Mouse (Mus musculus) heart, adult 8-10 months (tissue): ENCODE data around the gene Pde4b. TPM values are rescaled to one million over a fixed set of nuclear protein-coding genes. Genes with fewer than 3 reads are reported as not detected.
A peak's percentile ranks its signal among the peaks of the same experiment; 100 is the strongest.

ENCODE experiments used
- DNase-seq: peaks from one replicate; pipeline ENCODE4 v3.0.0; 2022; ENCODE audit warnings: low spot score
- total RNA-seq, 4 experiments: library from RNA; stranded (reverse); gene quantifications; 2 replicates each; pipeline ENCODE4 v1.2.4; 2022

Gene Pde4b
- total RNA-seq, 4 experiments from 2014 or later = 19.7 to 32.0 (median 21.1) TPM

GRCm38 (mm10) chr4:102507753-102508152 lies 420.4 kb downstream of the Pde4b start:
- DNase-seq = no peak

GRCm38 (mm10) chr4:102510061-102510460 lies 422.7 kb downstream of the Pde4b start:
- DNase-seq = no peak

- peak; percentile 92 for DNase-seq
Observed at GRCm38 (mm10) chr4:102510939-102511391, 423.6 kb downstream of the Pde4b start.

- peak; percentile 61 for DNase-seq
Observed at GRCm38 (mm10) chr4:102511511-102511910, 424.2 kb downstream of the Pde4b start.

GRCm38 (mm10) chr4:102512940-102513339 lies 425.6 kb downstream of the Pde4b start:
- DNase-seq = no peak

GRCm38 (mm10) chr4:102513514-102513913 lies 426.2 kb downstream of the Pde4b start:
- DNase-seq = no peak

GRCm38 (mm10) chr4:102514972-102515835 lies 427.9 kb downstream of the Pde4b start:
- no peak for DNase-seq

- DNase-seq = no peak
Observed at GRCm38 (mm10) chr4:102516395-102516794, 429.1 kb downstream of the Pde4b start.

GRCm38 (mm10) chr4:102516982-102517630 lies 429.8 kb downstream of the Pde4b start:
- peak; percentile 55 for DNase-seq

- no peak for DNase-seq
Observed at GRCm38 (mm10) chr4:102517653-102518052, 430.3 kb downstream of the Pde4b start.

GRCm38 (mm10) chr4:102518341-102518740 lies 431.0 kb downstream of the Pde4b start:
- no peak for DNase-seq

GRCm38 (mm10) chr4:102520669-102521261 lies 433.4 kb downstream of the Pde4b start:
- no peak for DNase-seq

- no peak for DNase-seq
Observed at GRCm38 (mm10) chr4:102521434-102521833, 434.1 kb downstream of the Pde4b start.

- no peak for DNase-seq
Observed at GRCm38 (mm10) chr4:102527361-102527760, 440.0 kb downstream of the Pde4b start.

GRCm38 (mm10) chr4:102530797-102531196 lies 443.5 kb downstream of the Pde4b start:
- no peak for DNase-seq

GRCm38 (mm10) chr4:102531729-102532128 lies 444.4 kb downstream of the Pde4b start:
- DNase-seq = no peak

- DNase-seq = peak; percentile 77
Observed at GRCm38 (mm10) chr4:102533183-102534048, 446.1 kb downstream of the Pde4b start.

- peak; percentile 43 for DNase-seq
Observed at GRCm38 (mm10) chr4:102534049-102534730, 446.8 kb downstream of the Pde4b start.

GRCm38 (mm10) chr4:102535886-102536285 lies 448.5 kb downstream of the Pde4b start:
- DNase-seq = no peak

GRCm38 (mm10) chr4:102538266-102538665 lies 450.9 kb downstream of the Pde4b start:
- DNase-seq = no peak

GRCm38 (mm10) chr4:102538793-102539192 lies 451.4 kb downstream of the Pde4b start:
- DNase-seq = no peak
